Mouse (Mus musculus): ENCODE results near the gene Bmp8b. TPM values are rescaled to one million over a fixed set of nuclear protein-coding genes. Genes with fewer than 3 reads are reported as not detected.

Bmp8b gene
- polyA plus RNA-seq (2016; fragmentation: Nextera tagmentation; extraction: Ambion mirVana) = 0.10 and 0.13 TPM in 2 replicates

GRCm38 (mm10) chr4:123104651-123105450 is at the start of gene Bmp8b:
Gene Bmp8b, plus strand, starts transcription at chr4:123105165.
- peaks cover 10% of the 10 kb centered on the region; the same call in 1 of the 2 replicates for H3K4me1 ChIP-seq
- H3K9me3 ChIP-seq = no peaks in the 10 kb centered on the region
- H3K27ac ChIP-seq (replicated peaks) = no peak within 1 kb of the TSS
- H3K4me3 ChIP-seq = peak within 1 kb of the TSS; percentile 35
- no peaks in the 10 kb centered on the region for H3K36me3 ChIP-seq
- peak; percentile 68; the same call in 1 of the 2 replicates for ATAC-seq (ENCODE audit: low FRiP score, low read depth)
- 6% methylated on average over 75 of the region's 75 CpGs for WGBS
- peak within 1 kb of the TSS; percentile 48 for H3K4me2 ChIP-seq (replicated peaks)
- peaks cover 42% of the 10 kb centered on the region for H3K27me3 ChIP-seq
- no peak within 1 kb of the TSS for H3K9ac ChIP-seq (replicated peaks)

DNA sequence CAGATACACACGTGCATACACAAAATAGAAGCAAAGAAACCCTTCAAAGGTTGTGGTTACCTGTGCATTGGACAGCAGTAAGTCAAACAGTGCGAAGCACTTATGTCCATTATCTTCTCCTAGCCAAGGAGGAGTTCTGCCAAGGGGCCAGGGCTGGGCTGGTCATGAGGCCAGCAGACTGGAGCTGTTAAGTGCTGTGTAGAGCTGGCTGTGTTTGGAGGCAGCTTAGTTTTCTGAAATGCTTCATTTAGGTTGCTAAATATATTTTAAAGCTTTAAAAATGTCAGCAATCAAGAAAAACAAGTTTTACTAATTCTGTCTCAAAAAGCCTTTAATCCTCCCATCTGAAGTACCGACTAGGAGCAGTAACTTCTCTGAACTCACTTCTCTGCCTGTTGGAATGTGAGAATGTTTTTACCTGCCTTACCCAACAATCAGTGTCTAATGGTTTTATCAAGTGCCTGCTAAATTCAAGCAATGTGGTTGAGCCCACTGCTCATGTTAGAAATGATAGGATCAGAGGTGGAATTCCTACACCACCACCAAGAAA is 48.3 kb upstream of the Bmp8b start:
- Histone ChIP-seq H3K27ac (replicated peaks) (no peak overlapping the region), H3K9me3 (no peaks in the 10 kb centered on the region), H3K36me3 (peaks cover 60% of the 10 kb centered on the region), H3K27me3 (no peaks in the 10 kb centered on the region), H3K4me2 (replicated peaks) (no peak overlapping the region), H3K9ac (replicated peaks) (no peak overlapping the region), H3K4me3 (no peak overlapping the region), H3K4me1 (peaks cover 24% of the 10 kb centered on the region)
- ATAC-seq (ENCODE audit: low FRiP score, low read depth) = no peak
- 92% methylated on average over 3 of the region's 3 CpGs for whole genome bisulfite sequencing

GRCm38 (mm10) chr4:123057957-123058356 is 47.0 kb upstream of the Bmp8b start:
- no peak overlapping the region for H3K27ac ChIP-seq (replicated peaks)
- ATAC-seq (ENCODE audit: low FRiP score, low read depth) = no peak
- H3K4me2 ChIP-seq (replicated peaks) = no peak overlapping the region
- H3K4me3 ChIP-seq = no peak overlapping the region
- no peaks in the 10 kb centered on the region for H3K27me3 ChIP-seq
- no peaks in the 10 kb centered on the region for H3K9me3 ChIP-seq
- peaks cover 16% of the 10 kb centered on the region for H3K4me1 ChIP-seq
- 62% methylated on average over 1 of the region's 1 CpGs for WGBS
- H3K36me3 ChIP-seq = peaks cover 47% of the 10 kb centered on the region
- no peak overlapping the region for H3K9ac ChIP-seq (replicated peaks)

DNA sequence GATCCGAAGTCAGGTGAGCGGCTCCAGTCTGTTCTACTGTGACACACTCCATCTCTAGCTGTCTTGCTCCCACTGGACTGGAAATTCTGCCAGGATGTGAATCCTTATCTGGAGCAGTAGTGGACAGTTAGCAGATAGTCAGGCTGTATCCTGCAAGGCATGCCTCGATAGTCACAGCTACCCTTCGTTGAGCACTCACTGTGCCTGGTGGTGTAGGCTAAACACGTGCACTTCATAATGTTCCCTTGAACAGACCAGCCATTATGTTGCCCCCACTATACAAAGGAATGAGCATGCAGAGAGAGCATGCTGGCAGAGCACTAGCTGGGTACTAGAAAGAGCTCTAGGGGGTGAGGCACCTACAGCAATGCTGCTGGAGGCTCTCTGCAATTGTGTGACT is 43.2 kb upstream of the Bmp8b start:
- H3K36me3 ChIP-seq = peaks cover 10% of the 10 kb centered on the region; the same call in 1 of the 2 replicates
- H3K4me3 ChIP-seq = no peak overlapping the region
- 76% methylated on average over 5 of the region's 5 CpGs for WGBS
- H3K4me1 ChIP-seq = 0 out of 2 replicates have a peak, but pooled peaks cover 8% of the 10 kb centered on the region
- H3K27ac ChIP-seq (replicated peaks) = no peak overlapping the region
- H3K9ac ChIP-seq (replicated peaks) = no peak overlapping the region
- H3K4me2 ChIP-seq (replicated peaks) = no peak overlapping the region
- H3K27me3 ChIP-seq = no peaks in the 10 kb centered on the region
- H3K9me3 ChIP-seq = no peaks in the 10 kb centered on the region
- ATAC-seq (ENCODE audit: low FRiP score, low read depth) = no peak

DNA sequence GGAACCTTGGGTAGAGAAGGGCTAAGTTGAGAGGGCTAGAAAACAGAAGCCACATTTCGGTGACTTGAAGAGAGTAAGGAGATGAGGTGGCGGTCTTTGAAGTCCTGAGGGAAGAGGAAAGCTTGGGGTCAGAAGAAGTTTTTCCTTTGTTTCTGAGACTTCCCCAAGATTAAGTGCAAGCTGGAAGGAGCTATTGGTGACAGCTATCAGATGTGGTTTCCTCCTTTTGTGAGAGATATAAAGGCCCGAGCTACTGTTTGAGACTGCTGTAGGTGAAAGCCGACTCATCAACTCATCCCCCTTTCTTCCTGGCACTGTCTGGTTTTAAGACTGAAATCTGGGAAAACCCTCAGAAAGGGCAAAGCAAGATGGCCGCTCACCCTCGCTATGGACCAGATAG is 36.3 kb upstream of the Bmp8b start:
- ATAC-seq (ENCODE audit: low FRiP score, low read depth) = no peak
- 86% methylated on average over 6 of the region's 6 CpGs for WGBS
- H3K4me1 ChIP-seq = no peaks in the 10 kb centered on the region

GRCm38 (mm10) chr4:123071266-123071966 is 33.5 kb upstream of the Bmp8b start:
- no peaks in the 10 kb centered on the region for H3K4me1 ChIP-seq
- WGBS = 11% methylated on average over 13 of the region's 13 CpGs
- H3K27me3 ChIP-seq = peaks cover 5% of the 10 kb centered on the region; the same call in 1 of the 2 replicates
- peak overlapping the region; percentile 25 for H3K4me2 ChIP-seq (replicated peaks)
- H3K4me3 ChIP-seq = no peak overlapping the region
- H3K9ac ChIP-seq (replicated peaks) = 0 out of 2 replicates have a peak overlapping the region, but pooled peaks have one; percentile 20
- ATAC-seq (ENCODE audit: low FRiP score, low read depth) = peak; percentile 78
- H3K9me3 ChIP-seq = no peaks in the 10 kb centered on the region
- H3K36me3 ChIP-seq = no peaks in the 10 kb centered on the region
- no peak overlapping the region for H3K27ac ChIP-seq (replicated peaks)

More for the DNA sequence above, 36.3 kb upstream of the Bmp8b start:
- no peak overlapping the region for H3K27ac ChIP-seq (replicated peaks)
- no peaks in the 10 kb centered on the region for H3K9me3 ChIP-seq
- H3K4me2 ChIP-seq (replicated peaks) = no peak overlapping the region
- no peak overlapping the region for H3K4me3 ChIP-seq
- no peak overlapping the region for H3K9ac ChIP-seq (replicated peaks)
- no peaks in the 10 kb centered on the region for H3K27me3 ChIP-seq
- H3K36me3 ChIP-seq = no peaks in the 10 kb centered on the region

GRCm38 (mm10) chr4:123076928-123077327 is 28.0 kb upstream of the Bmp8b start:
- Histone ChIP-seq H3K27me3 (peaks cover 5% of the 10 kb centered on the region; the same call in 1 of the 2 replicates), H3K27ac (replicated peaks) (no peak overlapping the region), H3K4me3 (no peak overlapping the region), H3K4me1 (peaks cover 2% of the 10 kb centered on the region; the same call in 1 of the 2 replicates), H3K9ac (replicated peaks) (no peak overlapping the region), H3K4me2 (replicated peaks) (no peak overlapping the region), H3K9me3 (no peaks in the 10 kb centered on the region), H3K36me3 (no peaks in the 10 kb centered on the region)
- 62% methylated on average over 8 of the region's 8 CpGs for WGBS
- no peak for ATAC-seq (ENCODE audit: low FRiP score, low read depth)

DNA sequence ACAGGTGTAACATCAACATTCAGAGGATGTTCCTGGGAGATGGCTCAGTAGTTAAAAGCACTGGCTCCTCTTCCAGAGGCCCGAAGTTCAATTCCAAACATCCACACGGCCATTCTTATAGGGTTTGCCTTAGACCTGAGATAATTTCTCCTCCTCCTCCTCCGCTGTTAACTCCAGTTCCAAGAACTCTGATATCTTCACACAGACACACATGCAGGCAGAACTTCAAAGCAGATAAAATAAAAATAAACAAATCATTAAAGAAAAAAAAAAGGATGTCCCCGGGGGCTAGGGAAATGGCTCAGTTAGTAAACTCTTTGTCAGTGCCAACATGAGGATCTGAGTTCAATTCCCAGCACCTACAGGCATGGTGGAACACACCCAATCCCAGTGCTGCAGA is 26.7 kb upstream of the Bmp8b start:
- Histone ChIP-seq H3K36me3 (no peaks in the 10 kb centered on the region), H3K9me3 (no peaks in the 10 kb centered on the region), H3K4me2 (replicated peaks) (no peak overlapping the region), H3K27ac (replicated peaks) (no peak overlapping the region), H3K4me3 (no peak overlapping the region), H3K4me1 (peaks cover 4% of the 10 kb centered on the region; the same call in 1 of the 2 replicates), H3K9ac (replicated peaks) (no peak overlapping the region), H3K27me3 (peaks cover 8% of the 10 kb centered on the region; the same call in 1 of the 2 replicates)
- no peak for ATAC-seq (ENCODE audit: low FRiP score, low read depth)
- WGBS = 93% methylated on average over 4 of the region's 4 CpGs

DNA sequence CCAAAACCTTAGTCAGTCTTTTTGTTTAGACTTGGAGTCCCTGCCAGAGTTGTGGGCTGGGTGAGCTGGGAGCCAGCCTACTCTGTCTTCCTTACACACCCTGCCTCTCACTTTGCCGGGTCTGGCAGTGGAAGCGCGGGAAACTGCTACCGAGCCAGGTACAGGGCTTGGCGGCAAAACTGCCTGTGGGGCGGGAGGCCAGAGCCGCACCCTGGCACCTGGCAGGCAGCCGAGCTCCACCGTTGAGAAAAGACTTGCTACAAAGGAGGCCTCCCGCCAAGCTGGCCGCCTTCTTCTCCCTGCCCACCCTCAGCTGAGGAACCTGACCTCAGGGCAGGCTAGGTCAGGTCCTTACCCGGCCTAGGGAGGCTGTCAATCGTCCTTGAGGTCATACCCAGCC is 24.2 kb upstream of the Bmp8b start:
- Histone ChIP-seq H3K4me2 (replicated peaks) (no peak overlapping the region), H3K27ac (replicated peaks) (no peak overlapping the region), H3K9ac (replicated peaks) (no peak overlapping the region), H3K9me3 (no peaks in the 10 kb centered on the region), H3K4me1 (peaks cover 4% of the 10 kb centered on the region; the same call in 1 of the 2 replicates), H3K4me3 (no peak overlapping the region), H3K36me3 (no peaks in the 10 kb centered on the region), H3K27me3 (peaks cover 4% of the 10 kb centered on the region; the same call in 1 of the 2 replicates)
- no peak for ATAC-seq (ENCODE audit: low FRiP score, low read depth)
- WGBS = 39% methylated on average over 13 of the region's 13 CpGs

DNA sequence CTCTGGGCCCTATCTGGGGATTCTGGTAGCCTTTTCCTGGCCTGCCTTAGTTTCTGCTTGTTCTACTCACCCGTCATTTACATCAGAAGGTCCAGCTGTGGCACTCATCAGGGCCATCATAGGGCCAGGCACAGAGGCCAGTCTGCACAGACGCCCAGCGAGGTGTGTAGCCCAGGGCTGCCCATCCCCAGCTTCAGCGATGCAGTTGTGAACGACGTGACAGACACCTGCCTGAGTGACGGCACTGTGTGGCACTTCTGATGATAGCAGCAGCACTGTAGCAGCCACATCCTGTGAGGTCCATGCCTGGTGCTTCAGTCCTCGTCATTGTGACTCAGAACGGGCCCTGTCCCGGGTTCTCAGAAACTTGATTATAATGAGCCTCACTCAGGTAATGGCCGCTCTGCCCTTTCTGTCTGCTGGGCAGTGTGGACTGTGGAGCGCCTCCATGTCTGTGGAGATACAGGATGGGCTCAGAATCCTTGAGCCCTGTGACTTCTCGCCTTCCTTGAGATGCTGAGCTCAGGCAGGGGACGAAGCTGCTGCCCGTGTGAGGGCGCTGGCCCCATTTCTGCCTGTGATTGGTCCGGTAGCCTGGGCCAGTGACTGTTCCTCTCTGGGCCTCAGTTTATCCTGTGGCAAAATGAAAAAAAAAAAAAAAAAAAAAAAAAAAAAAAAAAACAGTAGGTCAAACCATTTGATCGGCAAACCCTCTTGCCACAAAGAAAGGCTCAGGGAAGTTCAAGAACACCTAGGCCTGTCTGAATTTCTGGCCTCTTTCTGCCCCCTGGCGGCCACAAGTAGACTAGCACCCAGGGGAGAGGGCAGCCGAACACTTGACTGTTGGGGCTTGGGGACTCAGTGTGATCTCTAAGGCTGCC is 22.4 kb upstream of the Bmp8b start:
- H3K9ac ChIP-seq (replicated peaks) = no peak overlapping the region
- no peak overlapping the region for H3K4me3 ChIP-seq
- no peaks in the 10 kb centered on the region for H3K36me3 ChIP-seq
- WGBS = 60% methylated on average over 20 of the region's 20 CpGs
- no peak overlapping the region for H3K27ac ChIP-seq (replicated peaks)
- ATAC-seq (ENCODE audit: low FRiP score, low read depth) = peak; percentile 67
- H3K27me3 ChIP-seq = peaks cover 4% of the 10 kb centered on the region; the same call in 1 of the 2 replicates
- peaks cover 4% of the 10 kb centered on the region; the same call in 1 of the 2 replicates for H3K4me1 ChIP-seq
- H3K4me2 ChIP-seq (replicated peaks) = no peak overlapping the region
- no peaks in the 10 kb centered on the region for H3K9me3 ChIP-seq

DNA sequence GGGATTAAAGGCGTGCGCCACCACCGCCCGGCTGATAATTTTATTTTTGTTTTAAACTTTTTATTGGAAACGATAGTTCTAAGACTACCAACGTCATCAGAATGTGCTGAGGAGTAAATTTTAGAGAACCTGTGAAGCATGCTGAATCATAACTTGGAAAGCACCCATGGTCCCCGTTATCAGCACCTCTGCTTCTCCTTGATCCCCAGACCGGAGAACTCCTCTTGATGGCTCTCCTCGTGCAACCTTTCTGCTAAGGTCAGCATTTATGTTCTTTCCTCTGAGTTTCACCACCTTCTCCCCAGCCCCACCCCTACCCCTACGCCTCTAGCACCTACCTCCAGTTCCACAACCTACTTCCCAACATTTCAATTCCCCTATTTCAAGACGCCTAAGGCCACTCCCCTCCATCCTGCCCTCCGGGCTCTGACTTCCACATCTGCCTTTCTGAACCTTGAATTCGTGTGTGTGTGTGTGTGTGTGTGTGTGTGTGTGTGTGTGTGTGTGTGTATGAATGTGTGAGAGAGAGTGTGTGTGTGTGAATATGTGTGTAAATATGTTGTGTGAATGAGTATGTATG is 21.6 kb upstream of the Bmp8b start:
- Histone ChIP-seq H3K27ac (replicated peaks) (no peak overlapping the region), H3K27me3 (peaks cover 4% of the 10 kb centered on the region; the same call in 1 of the 2 replicates), H3K36me3 (no peaks in the 10 kb centered on the region), H3K4me1 (peaks cover 4% of the 10 kb centered on the region; the same call in 1 of the 2 replicates), H3K9me3 (no peaks in the 10 kb centered on the region), H3K9ac (replicated peaks) (no peak overlapping the region), H3K4me3 (no peak overlapping the region), H3K4me2 (replicated peaks) (no peak overlapping the region)
- no peak for ATAC-seq (ENCODE audit: low FRiP score, low read depth)
- WGBS = 67% methylated on average over 13 of the region's 13 CpGs

Measured in midbrain, embryonic 12.5 days (tissue).